22 mouse cellular contexts compared by ENCODE assay signal in the genomic region with DNA sequence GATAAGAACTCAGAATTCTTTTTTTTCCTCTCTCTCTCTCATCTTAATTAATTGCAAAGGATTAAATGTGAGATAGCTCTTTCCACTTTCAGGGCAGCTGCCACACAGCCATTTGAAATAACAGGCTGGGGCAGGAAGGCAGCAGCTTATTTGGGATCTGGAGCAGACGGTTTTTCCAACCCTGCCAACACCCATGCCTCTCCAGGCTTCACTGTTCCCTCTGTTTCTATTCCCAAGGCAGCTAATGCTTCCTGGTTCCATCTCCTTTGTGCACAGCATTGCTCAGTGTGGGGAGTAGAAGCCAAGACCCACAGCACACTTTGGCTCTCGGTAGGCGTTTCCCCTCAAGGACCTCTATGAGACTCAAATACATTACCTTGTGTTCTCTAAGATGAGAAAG.
"Had no signal": no experiment of that assay in that cellular context is flagged by ENCODE, and none has a peak within 500 bp of the region (broad histone marks: within the 10 kb centered on the region; RNA-seq: fewer than 3 reads in every experiment).

No protein-coding gene starts in this region.

- H3K9me3 ChIP-seq: limb, embryonic 15.5 days; midbrain, embryonic 12.5 days; midbrain, embryonic 15.5 days; neural tube, embryonic 12.5 days; neural tube, embryonic 15.5 days had no signal

- H3K9ac ChIP-seq: kidney, embryonic 15.5 days; limb, embryonic 12.5 days; limb, embryonic 15.5 days; liver, embryonic 14.5 days; liver, postnatal 0 days; lung, embryonic 14.5 days; midbrain, embryonic 12.5 days; midbrain, embryonic 15.5 days; neural tube, embryonic 12.5 days; neural tube, embryonic 15.5 days had no signal

- H3K4me3 ChIP-seq: kidney, embryonic 15.5 days; limb, embryonic 12.5 days; limb, embryonic 15.5 days; midbrain, embryonic 12.5 days; midbrain, embryonic 15.5 days; neural tube, embryonic 12.5 days; neural tube, embryonic 15.5 days had no signal

- ATAC-seq: liver, postnatal 0 days; lung, postnatal 0 days; midbrain, embryonic 15.5 days had no signal

- H3K27me3 ChIP-seq: kidney, embryonic 15.5 days; limb, embryonic 12.5 days; limb, embryonic 15.5 days; midbrain, embryonic 12.5 days; midbrain, embryonic 15.5 days; neural tube, embryonic 12.5 days; neural tube, embryonic 15.5 days had no signal

- H3K4me2 ChIP-seq: kidney, embryonic 15.5 days; limb, embryonic 12.5 days; limb, embryonic 15.5 days; liver, embryonic 11.5 days; lung, embryonic 14.5 days; midbrain, embryonic 12.5 days; midbrain, embryonic 15.5 days; neural tube, embryonic 12.5 days; neural tube, embryonic 15.5 days had no signal

- H3K4me1 ChIP-seq: kidney, embryonic 15.5 days; limb, embryonic 12.5 days; limb, embryonic 15.5 days; midbrain, embryonic 12.5 days; midbrain, embryonic 15.5 days; neural tube, embryonic 12.5 days; neural tube, embryonic 15.5 days had no signal

- H3K36me3 ChIP-seq: kidney, embryonic 15.5 days; limb, embryonic 12.5 days; limb, embryonic 15.5 days; midbrain, embryonic 12.5 days; midbrain, embryonic 15.5 days; neural tube, embryonic 12.5 days; neural tube, embryonic 15.5 days had no signal

- DNase-seq: kidney, adult 8-10 months; kidney, postnatal 10 days; kidney, postnatal 36 days; left cerebral cortex, postnatal 4 days; liver, postnatal 0 days; lung, embryonic 14.5 days; right cerebral cortex, adult 18-20 months; right cerebral cortex, postnatal 14 days; right cerebral cortex, postnatal 4 days; thymus, adult 18-20 months; thymus, postnatal 36 days had no signal

- H3K27ac ChIP-seq: kidney, embryonic 15.5 days; limb, embryonic 12.5 days; limb, embryonic 15.5 days; liver, embryonic 14.5 days; macrophage; midbrain, embryonic 12.5 days; midbrain, embryonic 15.5 days; neural tube, embryonic 12.5 days; neural tube, embryonic 15.5 days had no signal
